Mouse (Mus musculus): ENCODE data around the gene Grhl1. TPM values are rescaled to one million over a fixed set of nuclear protein-coding genes. Genes with fewer than 3 reads are reported as not detected.

The Grhl1 gene
- polyA plus RNA-seq (2017; shearing (Covaris generic)), result 4.6 TPM

DNA sequence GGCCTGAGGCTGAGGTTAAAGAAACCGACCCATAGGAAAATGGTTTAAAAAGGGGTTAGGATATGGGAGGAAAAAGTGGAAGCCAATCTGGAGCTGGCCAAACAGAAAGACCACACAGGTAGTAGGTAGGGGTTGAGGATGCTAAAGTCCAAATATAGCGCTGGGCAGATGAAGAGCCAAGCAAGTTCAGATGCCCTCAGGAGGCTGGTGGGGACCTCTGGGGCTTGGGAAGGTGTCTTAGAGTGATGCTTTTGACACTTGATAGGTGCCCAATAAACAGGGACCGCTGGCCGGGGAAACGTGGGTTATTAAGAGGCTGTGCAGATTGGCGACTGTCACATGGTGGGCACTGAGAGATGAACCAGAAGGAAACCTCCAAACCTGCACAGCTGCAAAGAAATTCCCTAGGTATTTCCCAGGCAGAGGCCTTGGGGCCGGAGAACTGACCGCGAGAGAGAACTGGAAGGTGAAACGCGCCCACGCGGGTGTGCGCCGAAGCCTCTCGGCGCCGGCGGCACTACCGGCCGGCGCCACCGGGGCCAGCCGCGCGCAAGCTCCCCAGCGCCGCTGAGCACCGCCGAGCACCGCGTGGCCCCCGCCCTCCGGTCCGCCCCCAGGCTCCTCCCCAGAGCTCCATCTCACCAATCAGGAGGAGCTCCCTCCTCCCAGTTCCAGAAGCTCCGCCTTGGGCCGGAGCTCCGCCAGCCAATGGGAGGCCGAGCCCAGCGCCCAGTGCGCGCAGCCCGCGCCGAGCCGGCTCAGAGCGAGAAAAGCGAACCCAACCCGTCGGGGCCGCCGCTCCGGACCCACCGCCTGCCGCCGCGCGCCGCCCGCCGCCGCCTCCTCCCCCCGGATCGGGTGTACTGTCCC lies at the start of gene Grhl1:
TSS of gene Grhl1 (plus strand) at position 761 of the 870 bp plus-strand sequence.

DNA sequence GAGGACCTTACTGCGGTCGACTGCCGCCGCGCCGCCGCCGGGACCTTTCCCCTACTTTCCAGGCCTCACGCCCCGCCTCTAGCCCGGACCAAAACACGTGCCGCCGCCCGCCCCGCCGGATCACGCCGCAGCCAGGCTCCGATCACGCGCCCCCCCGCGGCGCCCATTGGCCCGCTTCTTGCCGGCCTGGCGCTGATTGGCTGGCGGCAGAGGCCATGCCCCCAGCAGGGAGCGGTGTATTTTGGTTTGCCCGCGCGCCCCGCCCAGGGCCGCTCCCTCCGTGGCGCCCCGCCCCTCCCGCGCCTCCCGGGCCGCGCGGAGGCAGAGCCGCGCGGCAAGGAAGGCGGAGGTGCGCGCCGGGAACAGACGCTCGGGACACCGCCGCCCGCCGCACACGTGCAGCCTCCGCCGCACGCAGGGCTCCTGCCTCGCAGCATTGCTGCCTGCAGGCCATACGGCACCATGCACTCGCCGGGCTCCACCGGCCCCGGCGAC lies 79.0 kb downstream of the Grhl1 start, which contains the start of gene Klf11:
TSS of gene Klf11 (plus strand) at position 212 of the 495 bp plus-strand sequence.

Other genes with a start within 250 kb of the Grhl1 start
- 72.5 TPM for gene Taf1b, start 73.9 kb upstream of the Grhl1 start, polyA plus RNA-seq (2017; shearing (Covaris generic))
- 1.8 TPM for gene Klf11, start 79.0 kb downstream of the Grhl1 start, polyA plus RNA-seq (2017; shearing (Covaris generic))
- not detected for gene Cys1, start 109.5 kb downstream of the Grhl1 start, polyA plus RNA-seq (2017; shearing (Covaris generic))
- gene Rrm2, start 136.0 kb downstream of the Grhl1 start, polyA plus RNA-seq (2017; shearing (Covaris generic)), result 46.8 TPM

All from activated CD4-positive, CD25-positive, alpha-beta regulatory T cell, adult 9 weeks (primary cell).